Mouse (Mus musculus) lung, adult 2 months (tissue): Measurements from ENCODE around the gene Nebl.

ENCODE experiments used
- CTCF ChIP-seq: fragments of 200-500 bp; IDR thresholded peaks from 2 replicates; pipeline ENCODE4 v1.5.1; 2011; ENCODE audit warnings: mild to moderate bottlenecking, low read length, control low read depth; ENCODE audit not compliant: insufficient read depth
- POLR2A ChIP-seq: fragments of 200-500 bp; IDR thresholded peaks from 2 replicates; pipeline ENCODE4 v1.6.1; 2011; ENCODE audit warnings: low read depth, mild to moderate bottlenecking, control low read depth, low read length, borderline replicate concordance; ENCODE audit errors: extremely low read depth

DNA sequence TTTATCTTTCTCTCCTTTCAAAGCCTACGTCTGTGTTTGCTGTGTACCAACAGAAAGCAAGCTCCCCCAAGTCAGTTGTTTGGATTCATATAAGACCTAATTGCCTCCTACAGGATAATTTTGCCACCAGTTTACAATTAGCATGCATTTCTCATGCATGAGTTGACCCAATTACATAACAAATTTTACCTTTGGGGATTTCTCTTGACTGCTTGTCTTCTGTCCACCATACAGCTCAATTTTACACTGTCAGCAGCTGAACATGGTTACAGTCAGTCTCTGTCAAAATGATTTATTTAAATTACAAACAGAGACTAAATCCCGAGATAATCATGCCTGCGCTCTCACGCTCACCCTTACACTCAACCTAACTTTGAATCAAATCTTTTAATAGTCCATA, 206.1 kb downstream of the Nebl start:
- TF ChIP-seq CTCF (no peak), POLR2A (no peak)
